Mouse (Mus musculus): ENCODE measurements around the gene Fbxo27.

DNA sequence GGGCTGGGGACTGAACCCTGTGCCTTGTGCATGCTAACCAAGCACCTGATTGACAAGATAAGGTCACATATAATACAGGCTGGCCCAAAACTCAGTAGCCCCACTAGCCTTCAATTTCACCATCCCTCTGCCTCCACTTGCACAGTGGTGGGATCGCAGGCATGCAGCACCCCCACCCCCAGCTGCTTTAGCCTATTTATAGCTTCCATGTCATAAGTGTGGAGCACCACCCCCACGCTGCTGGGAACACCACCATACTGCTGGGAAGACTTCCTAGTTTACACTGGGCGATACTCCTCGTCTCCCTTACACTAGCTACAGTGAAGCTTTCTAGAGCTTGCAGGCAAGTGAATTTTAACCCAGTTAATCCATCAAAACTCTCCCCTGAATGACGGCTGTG is 22.0 kb downstream of the Fbxo27 start:
- TF ChIP-seq POLR2A (IDR thresholded peaks at IDR 0.05; ENCODE audit: insufficient read length, low read depth) (no peak), POLR2AphosphoS2 (IDR thresholded peaks at IDR 0.05; ENCODE audit: insufficient read length, low read depth) (no peak), E2F4 (IDR thresholded peaks at IDR 0.05; ENCODE audit: insufficient read depth) (no peak), SRF (IDR thresholded peaks at IDR 0.05; ENCODE audit: control insufficient read depth, insufficient read length, low read depth) (no peak), USF1 (IDR thresholded peaks at IDR 0.05; ENCODE audit: low read depth) (no peak), TCF12 (IDR thresholded peaks at IDR 0.05; ENCODE audit: insufficient read depth, poor library complexity, severe bottlenecking) (no peak), CEBPB (IDR thresholded peaks at IDR 0.05; ENCODE audit: insufficient read depth, poor library complexity, severe bottlenecking) (no peak), MAX (IDR thresholded peaks at IDR 0.05; ENCODE audit: low read depth) (no peak), TCF3 (IDR thresholded peaks at IDR 0.05; ENCODE audit: insufficient read length, low read depth) (no peak), MYOD1 (IDR thresholded peaks at IDR 0.05; ENCODE audit: control insufficient read depth in 1 of 3, insufficient read length in 2 of 3, low read depth in 2 of 3) (peak in 2 of 3 experiments; percentile 55 to 72), MYOG (IDR thresholded peaks at IDR 0.05; ENCODE audit: control insufficient read depth in 1 of 3, insufficient read depth in 1 of 3, insufficient read length in 2 of 3, low read depth in 2 of 3) (peak in 2 of 3 experiments; percentile 52 to 84)
